Mouse (Mus musculus): Measurements from ENCODE around the gene Arpp19. TPM values are rescaled to one million over a fixed set of nuclear protein-coding genes. Genes with fewer than 3 reads are reported as not detected.

Arpp19 gene
- polyA plus RNA-seq, 2 experiments = 73.2 to 290 TPM

- Histone ChIP-seq H3K36me3 (ENCODE audit: control insufficient read depth, insufficient read depth, low read length) (0 out of 2 replicates have a peak, but pooled peaks cover 4% of the 10 kb centered on the region), H3K4me2 (replicated peaks; ENCODE audit: low read depth, low read length, severe bottlenecking) (no peak overlapping the region), H3K4me3 (replicated peaks; ENCODE audit: low read length) (no peak overlapping the region), H3K27me3 (ENCODE audit: control insufficient read depth, insufficient read depth, low read length) (no peaks in the 10 kb centered on the region), H3K4me1 (ENCODE audit: control insufficient read depth, insufficient read depth, low read length) (peaks cover 3% of the 10 kb centered on the region; the same call in 1 of the 2 replicates), H3K27ac (replicated peaks; ENCODE audit: low read depth, low read length) (no peak overlapping the region), H3K9ac (ENCODE audit: low read depth, low read length, severe bottlenecking) (no peak overlapping the region), H3K9me3 (ENCODE audit: control insufficient read depth, low read length) (no peaks in the 10 kb centered on the region)
- no peak for DNase-seq (ENCODE audit: low spot score)
- no peak for ATAC-seq (ENCODE audit: low FRiP score, low read depth)
- TF ChIP-seq POLR2A (IDR thresholded peaks at IDR 0.05; ENCODE audit: borderline replicate concordance, extremely low read depth, insufficient read depth, insufficient read length) = no peak
Observed at GRCm38 (mm10) chr9:74997976-74998375, 39.4 kb upstream of the Arpp19 start.

GRCm38 (mm10) chr9:75001006-75001405 lies 36.4 kb upstream of the Arpp19 start:
- no peaks in the 10 kb centered on the region for H3K27me3 ChIP-seq (ENCODE audit: control insufficient read depth, insufficient read depth, low read length)
- H3K27ac ChIP-seq (replicated peaks; ENCODE audit: low read depth, low read length) = no peak overlapping the region
- H3K9ac ChIP-seq (ENCODE audit: low read depth, low read length, severe bottlenecking) = no peak overlapping the region
- TF ChIP-seq POLR2A (IDR thresholded peaks at IDR 0.05; ENCODE audit: borderline replicate concordance, extremely low read depth, insufficient read depth, insufficient read length) = no peak
- H3K9me3 ChIP-seq (ENCODE audit: control insufficient read depth, low read length) = no peaks in the 10 kb centered on the region
- no peak overlapping the region for H3K4me3 ChIP-seq (replicated peaks; ENCODE audit: low read length)
- no peak for ATAC-seq (ENCODE audit: low FRiP score, low read depth)
- WGBS = 92% methylated on average over 6 of the region's 6 CpGs
- 0 out of 2 replicates have a peak, but pooled peaks cover 6% of the 10 kb centered on the region for H3K36me3 ChIP-seq (ENCODE audit: control insufficient read depth, insufficient read depth, low read length)
- H3K4me1 ChIP-seq (ENCODE audit: control insufficient read depth, insufficient read depth, low read length) = no peaks in the 10 kb centered on the region; the same call in 1 of the 2 replicates
- DNase-seq (ENCODE audit: low spot score) = no peak
- no peak overlapping the region for H3K4me2 ChIP-seq (replicated peaks; ENCODE audit: low read depth, low read length, severe bottlenecking)

- Histone ChIP-seq H3K4me3 (replicated peaks; ENCODE audit: low read length) (no peak overlapping the region), H3K4me1 (ENCODE audit: control insufficient read depth, insufficient read depth, low read length) (no peaks in the 10 kb centered on the region; the same call in 1 of the 2 replicates), H3K27me3 (ENCODE audit: control insufficient read depth, insufficient read depth, low read length) (no peaks in the 10 kb centered on the region), H3K4me2 (replicated peaks; ENCODE audit: low read depth, low read length, severe bottlenecking) (no peak overlapping the region), H3K9ac (ENCODE audit: low read depth, low read length, severe bottlenecking) (no peak overlapping the region), H3K27ac (replicated peaks; ENCODE audit: low read depth, low read length) (0 out of 2 replicates have a peak overlapping the region, but pooled peaks have one; percentile 33), H3K36me3 (ENCODE audit: control insufficient read depth, insufficient read depth, low read length) (peaks cover 11% of the 10 kb centered on the region; the same call in 1 of the 2 replicates), H3K9me3 (ENCODE audit: control insufficient read depth, low read length) (no peaks in the 10 kb centered on the region)
- ATAC-seq (ENCODE audit: low FRiP score, low read depth) (peak; percentile 47; the same call in 1 of the 2 replicates), DNase-seq (ENCODE audit: low spot score) (peak; percentile 40)
- 68% methylated on average over 5 of the region's 5 CpGs for WGBS
- TF ChIP-seq POLR2A (IDR thresholded peaks at IDR 0.05; ENCODE audit: borderline replicate concordance, extremely low read depth, insufficient read depth, insufficient read length) = no peak
Observed at GRCm38 (mm10) chr9:75001611-75002204, 35.7 kb upstream of the Arpp19 start.

- Histone ChIP-seq H3K4me2 (replicated peaks; ENCODE audit: low read depth, low read length, severe bottlenecking) (no peak overlapping the region), H3K9me3 (ENCODE audit: control insufficient read depth, low read length) (no peaks in the 10 kb centered on the region), H3K27me3 (ENCODE audit: control insufficient read depth, insufficient read depth, low read length) (no peaks in the 10 kb centered on the region), H3K4me1 (ENCODE audit: control insufficient read depth, insufficient read depth, low read length) (no peaks in the 10 kb centered on the region; the same call in 1 of the 2 replicates), H3K4me3 (replicated peaks; ENCODE audit: low read length) (no peak overlapping the region), H3K36me3 (ENCODE audit: control insufficient read depth, insufficient read depth, low read length) (peaks cover 14% of the 10 kb centered on the region; the same call in 1 of the 2 replicates), H3K9ac (ENCODE audit: low read depth, low read length, severe bottlenecking) (no peak overlapping the region), H3K27ac (replicated peaks; ENCODE audit: low read depth, low read length) (peak overlapping the region; percentile 33; the same call in 1 of the 2 replicates)
- ATAC-seq (ENCODE audit: low FRiP score, low read depth) = no peak
- no peak for TF ChIP-seq POLR2A (IDR thresholded peaks at IDR 0.05; ENCODE audit: borderline replicate concordance, extremely low read depth, insufficient read depth, insufficient read length)
- WGBS = 49% methylated on average over 3 of the region's 3 CpGs
- DNase-seq (ENCODE audit: low spot score) = peak; percentile 46
Observed at GRCm38 (mm10) chr9:75002262-75002661, 35.2 kb upstream of the Arpp19 start.

- H3K9ac ChIP-seq (ENCODE audit: low read depth, low read length, severe bottlenecking) = no peak overlapping the region
- no peak for ATAC-seq (ENCODE audit: low FRiP score, low read depth)
- peaks cover 24% of the 10 kb centered on the region for H3K36me3 ChIP-seq (ENCODE audit: control insufficient read depth, insufficient read depth, low read length)
- no peak overlapping the region for H3K4me3 ChIP-seq (replicated peaks; ENCODE audit: low read length)
- H3K9me3 ChIP-seq (ENCODE audit: control insufficient read depth, low read length) = no peaks in the 10 kb centered on the region
- no peaks in the 10 kb centered on the region for H3K27me3 ChIP-seq (ENCODE audit: control insufficient read depth, insufficient read depth, low read length)
- DNase-seq (ENCODE audit: low spot score) = no peak
- no peak overlapping the region for H3K4me2 ChIP-seq (replicated peaks; ENCODE audit: low read depth, low read length, severe bottlenecking)
- WGBS = 91% methylated on average over 10 of the region's 10 CpGs
- no peak for TF ChIP-seq POLR2A (IDR thresholded peaks at IDR 0.05; ENCODE audit: borderline replicate concordance, extremely low read depth, insufficient read depth, insufficient read length)
- no peak overlapping the region for H3K27ac ChIP-seq (replicated peaks; ENCODE audit: low read depth, low read length)
- H3K4me1 ChIP-seq (ENCODE audit: control insufficient read depth, insufficient read depth, low read length) = no peaks in the 10 kb centered on the region; the same call in 1 of the 2 replicates
Observed at GRCm38 (mm10) chr9:75004203-75004602, 33.2 kb upstream of the Arpp19 start.

All from limb, embryonic 14.5 days (tissue).